Mouse (Mus musculus): ENCODE measurements around the gene Ccdc188. TPM values are rescaled to one million over a fixed set of nuclear protein-coding genes. Genes with fewer than 3 reads are reported as not detected.

Gene Ccdc188
- polyA plus RNA-seq, 1 experiment from 2014 or later: not detected

GRCm38 (mm10) chr16:18233919-18234670 lies 16.4 kb downstream of the Ccdc188 start:
- H3K9ac ChIP-seq (ENCODE audit: low read length): peak overlapping the region; percentile 91
- peaks cover 4% of the 10 kb centered on the region; the same call in 1 of the 2 replicates for H3K36me3 ChIP-seq (ENCODE audit: control insufficient read depth, insufficient read depth, low read length)
- WGBS: 21% methylated on average over 13 of the region's 13 CpGs
- H3K27me3 ChIP-seq (ENCODE audit: control insufficient read depth, insufficient read depth, low read length): no peaks in the 10 kb centered on the region
- H3K4me1 ChIP-seq (replicated peaks; ENCODE audit: control insufficient read depth, insufficient read depth, low read length): peaks cover 7% of the 10 kb centered on the region
- no peaks in the 10 kb centered on the region for H3K9me3 ChIP-seq (ENCODE audit: control insufficient read depth, low read length)
- H3K4me3 ChIP-seq (ENCODE audit: low read depth, low read length): peak overlapping the region; percentile 87
- DNase-seq (ENCODE audit: low spot score) (no peak), ATAC-seq (replicated peaks; ENCODE audit: low FRiP score) (peak; percentile 9)
- no peak overlapping the region for H3K27ac ChIP-seq (ENCODE audit: low read depth, low read length)
- peak overlapping the region; percentile 80 for H3K4me2 ChIP-seq (ENCODE audit: low read depth, low read length, severe bottlenecking)

GRCm38 (mm10) chr16:18234671-18235388 lies 17.2 kb downstream of the Ccdc188 start, which contains the start of gene Zdhhc8:
Gene Zdhhc8 (minus strand): TSS chr16:18235136.
- peaks cover 9% of the 10 kb centered on the region for H3K36me3 ChIP-seq (ENCODE audit: control insufficient read depth, insufficient read depth, low read length)
- peak; percentile 73 for ATAC-seq (replicated peaks; ENCODE audit: low FRiP score)

GRCm38 (mm10) chr16:18235389-18236065 lies 17.8 kb downstream of the Ccdc188 start:
- DNase-seq (ENCODE audit: low spot score) (peak; percentile 82), ATAC-seq (replicated peaks; ENCODE audit: low FRiP score) (peak; percentile 67)
- no peaks in the 10 kb centered on the region for H3K9me3 ChIP-seq (ENCODE audit: control insufficient read depth, low read length)
- H3K36me3 ChIP-seq (ENCODE audit: control insufficient read depth, insufficient read depth, low read length): peaks cover 9% of the 10 kb centered on the region
- peak overlapping the region; percentile 91 for H3K9ac ChIP-seq (ENCODE audit: low read length)
- peak overlapping the region; percentile 87 for H3K4me3 ChIP-seq (ENCODE audit: low read depth, low read length)
- 6% methylated on average over 19 of the region's 19 CpGs for WGBS
- H3K4me1 ChIP-seq (replicated peaks; ENCODE audit: control insufficient read depth, insufficient read depth, low read length): peaks cover 7% of the 10 kb centered on the region
- peak overlapping the region; percentile 83 for H3K27ac ChIP-seq (ENCODE audit: low read depth, low read length)
- H3K27me3 ChIP-seq (ENCODE audit: control insufficient read depth, insufficient read depth, low read length): no peaks in the 10 kb centered on the region
- peak overlapping the region; percentile 80 for H3K4me2 ChIP-seq (ENCODE audit: low read depth, low read length, severe bottlenecking)

More at GRCm38 (mm10) chr16:18234671-18235388, 17.2 kb downstream of the Ccdc188 start, which contains the start of gene Zdhhc8:
- H3K4me1 ChIP-seq (replicated peaks; ENCODE audit: control insufficient read depth, insufficient read depth, low read length): peaks cover 7% of the 10 kb centered on the region
- peak within 1 kb of the TSS; percentile 87 for H3K4me3 ChIP-seq (ENCODE audit: low read depth, low read length)
- WGBS: under 1% methylated on average over 77 of the region's 79 CpGs
- DNase-seq (ENCODE audit: low spot score): peak; percentile 82
- H3K27me3 ChIP-seq (ENCODE audit: control insufficient read depth, insufficient read depth, low read length): no peaks in the 10 kb centered on the region
- peak within 1 kb of the TSS; percentile 80 for H3K4me2 ChIP-seq (ENCODE audit: low read depth, low read length, severe bottlenecking)
- no peaks in the 10 kb centered on the region for H3K9me3 ChIP-seq (ENCODE audit: control insufficient read depth, low read length)
- H3K9ac ChIP-seq (ENCODE audit: low read length): peak within 1 kb of the TSS; percentile 91
- peak within 1 kb of the TSS; percentile 83 for H3K27ac ChIP-seq (ENCODE audit: low read depth, low read length)

GRCm38 (mm10) chr16:18236676-18237501 lies 19.2 kb downstream of the Ccdc188 start:
- 81% methylated on average over 7 of the region's 7 CpGs for WGBS
- DNase-seq (ENCODE audit: low spot score) (no peak), ATAC-seq (replicated peaks; ENCODE audit: low FRiP score) (no peak)
- no peaks in the 10 kb centered on the region for H3K27me3 ChIP-seq (ENCODE audit: control insufficient read depth, insufficient read depth, low read length)
- no peak overlapping the region; the same call in none of the 2 replicates for H3K9ac ChIP-seq (ENCODE audit: low read length)
- H3K4me2 ChIP-seq (ENCODE audit: low read depth, low read length, severe bottlenecking): no peak overlapping the region
- H3K4me1 ChIP-seq (replicated peaks; ENCODE audit: control insufficient read depth, insufficient read depth, low read length): peaks cover 7% of the 10 kb centered on the region
- no peaks in the 10 kb centered on the region for H3K9me3 ChIP-seq (ENCODE audit: control insufficient read depth, low read length)
- H3K4me3 ChIP-seq (ENCODE audit: low read depth, low read length): no peak overlapping the region
- H3K36me3 ChIP-seq (ENCODE audit: control insufficient read depth, insufficient read depth, low read length): peaks cover 17% of the 10 kb centered on the region
- no peak overlapping the region for H3K27ac ChIP-seq (ENCODE audit: low read depth, low read length)

- 90% methylated on average over 10 of the region's 10 CpGs for WGBS
- H3K4me2 ChIP-seq (ENCODE audit: low read depth, low read length, severe bottlenecking): no peak overlapping the region
- no peak overlapping the region for H3K4me3 ChIP-seq (ENCODE audit: low read depth, low read length)
- no peak overlapping the region for H3K9ac ChIP-seq (ENCODE audit: low read length)
- no peak for ATAC-seq (replicated peaks; ENCODE audit: low FRiP score)
- no peak overlapping the region for H3K27ac ChIP-seq (ENCODE audit: low read depth, low read length)
- no peaks in the 10 kb centered on the region for H3K9me3 ChIP-seq (ENCODE audit: control insufficient read depth, low read length)
- H3K36me3 ChIP-seq (ENCODE audit: control insufficient read depth, insufficient read depth, low read length): peaks cover 51% of the 10 kb centered on the region
- 0 out of 2 replicates have a peak, but pooled peaks cover 1% of the 10 kb centered on the region for H3K4me1 ChIP-seq (replicated peaks; ENCODE audit: control insufficient read depth, insufficient read depth, low read length)
- DNase-seq (ENCODE audit: low spot score): no peak
- no peaks in the 10 kb centered on the region for H3K27me3 ChIP-seq (ENCODE audit: control insufficient read depth, insufficient read depth, low read length)
Measured at GRCm38 (mm10) chr16:18241581-18241980, 23.9 kb downstream of the Ccdc188 start.

- Histone ChIP-seq H3K27ac (ENCODE audit: low read depth, low read length) (peak overlapping the region; percentile 89), H3K36me3 (ENCODE audit: control insufficient read depth, insufficient read depth, low read length) (peaks cover 31% of the 10 kb centered on the region), H3K4me3 (ENCODE audit: low read depth, low read length) (peak overlapping the region; percentile 97), H3K9ac (ENCODE audit: low read length) (peak overlapping the region; percentile 99), H3K9me3 (ENCODE audit: control insufficient read depth, low read length) (no peaks in the 10 kb centered on the region), H3K4me1 (replicated peaks; ENCODE audit: control insufficient read depth, insufficient read depth, low read length) (peaks cover 16% of the 10 kb centered on the region), H3K4me2 (ENCODE audit: low read depth, low read length, severe bottlenecking) (peak overlapping the region; percentile 61), H3K27me3 (ENCODE audit: control insufficient read depth, insufficient read depth, low read length) (no peaks in the 10 kb centered on the region)
- 0 out of 2 replicates have a peak, but pooled peaks have one; percentile 1 for ATAC-seq (replicated peaks; ENCODE audit: low FRiP score)
- WGBS: 1% methylated on average over 26 of the region's 33 CpGs
- DNase-seq (ENCODE audit: low spot score): no peak
Measured at GRCm38 (mm10) chr16:18247521-18248399, 30.1 kb downstream of the Ccdc188 start.
